Mouse (Mus musculus) hindbrain, postnatal 0 days (tissue): ENCODE data around the gene Zfr. TPM values are rescaled to one million over a fixed set of nuclear protein-coding genes. Genes with fewer than 3 reads are reported as not detected.
A peak's percentile ranks its signal among the peaks of the same experiment; 100 is the strongest.
"Not testable (repeated sequence)": the region's sequence is repeated elsewhere in the genome, so short reads cannot be mapped to it uniquely, and the experiment has no call there.

ENCODE experiments used
- ATAC-seq: fragments of 200-750 bp; cut with Nextera tagmentation; 2 replicates; pipeline ENCODE4 v1.8.0; 2017; ENCODE audit warnings: mild to moderate bottlenecking, moderate TSS enrichment, moderate library complexity
- DNase-seq: peaks from one replicate; pipeline ENCODE4 v3.0.0-alpha.2; 2015; ENCODE audit warnings: low spot score
- H3K27ac ChIP-seq: fragments of 300-500 bp; sonication (generic); 2 replicates; pipeline ENCODE4 v1.5.1; 2014; ENCODE audit warnings: mild to moderate bottlenecking
- H3K27me3 ChIP-seq: fragments of 300-500 bp; sonication (generic); 2 replicates; pipeline ENCODE4 v1.6.1; 2014; ENCODE audit warnings: low read length, mixed read lengths; ENCODE audit not compliant: insufficient read depth
- H3K36me3 ChIP-seq: fragments of 300-500 bp; sonication (generic); 2 replicates; pipeline ENCODE4 v1.6.1; 2014; ENCODE audit warnings: low read length, mixed read lengths; ENCODE audit not compliant: insufficient read depth
- H3K4me1 ChIP-seq: fragments of 300-500 bp; sonication (generic); 2 replicates; pipeline ENCODE4 v1.6.1; 2014; ENCODE audit warnings: antibody characterized with exemption, low read length, mixed read lengths; ENCODE audit not compliant: insufficient read depth
- H3K4me2 ChIP-seq: fragments of 300-500 bp; sonication (generic); 2 replicates; pipeline ENCODE4 v1.6.1; 2014; ENCODE audit warnings: low read depth, mild to moderate bottlenecking, low read length, moderate library complexity, mixed read lengths
- H3K4me3 ChIP-seq: fragments of 300-500 bp; sonication (generic); 2 replicates; pipeline ENCODE4 v1.5.1; 2014; ENCODE audit warnings: low read length
- H3K9ac ChIP-seq: fragments of 300-500 bp; sonication (generic); replicated peaks from 2 replicates; pipeline ENCODE4 v1.6.1; 2014; ENCODE audit warnings: mild to moderate bottlenecking, low read length, moderate library complexity, mixed read lengths
- H3K9me3 ChIP-seq: fragments of 300-500 bp; sonication (generic); 2 replicates; pipeline ENCODE4 v1.6.1; 2016; ENCODE audit warnings: low read length, mixed read lengths
- CTCF ChIP-seq: IDR thresholded peaks from 2 replicates; pipeline ENCODE4 v1.5.1; 2016; ENCODE audit warnings: antibody characterized with exemption, control low read depth, low read depth
- WGBS: fragments of 180-500 bp; shearing (Covaris S2); extraction: QIAGEN DNeasy Blood & Tissue Kit; methylation state at CpG from one replicate; pipeline ENCODE4 v1.1.7; 2014; 5-methylcytosine and 5-hydroxymethylcytosine counted together
- polyA plus RNA-seq: library from polyadenylated mRNA; unstranded; fragments of >200 nt; fragmentation: Nextera tagmentation; extraction: Ambion mirVana; gene quantifications from 2 replicates; pipeline ENCODE4 v1.2.1, GENCODE M21; 2015
- total RNA-seq: library from RNA; depleted of rRNA; stranded (reverse); fragments of >200 nt; gene quantifications from 2 replicates; pipeline ENCODE4 v1.2.3, GENCODE M21; 2014

The Zfr gene
- total and polyA plus RNA-seq, 2 experiments from 2014 or later, result 219 to 281 TPM

GRCm38 (mm10) chr15:12104827-12105226 lies 12.8 kb upstream of the Zfr start:
- ATAC-seq, result no peak
- Histone ChIP-seq H3K27ac (no peak overlapping the region), H3K4me3 (no peak overlapping the region), H3K9me3 (no peaks in the 10 kb centered on the region), H3K27me3 (no peaks in the 10 kb centered on the region), H3K4me2 (no peak overlapping the region), H3K36me3 (no peaks in the 10 kb centered on the region), H3K4me1 (no peaks in the 10 kb centered on the region), H3K9ac (no peak overlapping the region)
- TF ChIP-seq CTCF, result no peak
- no peak for DNase-seq
- 85% methylated on average over 2 of the region's 2 CpGs for WGBS

GRCm38 (mm10) chr15:12106430-12106829 lies 11.2 kb upstream of the Zfr start:
- H3K27ac ChIP-seq, result no peak overlapping the region
- H3K4me1 ChIP-seq, result no peaks in the 10 kb centered on the region
- TF ChIP-seq CTCF, result no peak
- no peaks in the 10 kb centered on the region for H3K36me3 ChIP-seq
- ATAC-seq (peak; percentile 59; the same call in 1 of the 2 replicates), DNase-seq (no peak)
- H3K4me3 ChIP-seq, result no peak overlapping the region
- no peaks in the 10 kb centered on the region for H3K9me3 ChIP-seq
- H3K9ac ChIP-seq, result no peak overlapping the region
- H3K4me2 ChIP-seq, result no peak overlapping the region
- H3K27me3 ChIP-seq, result no peaks in the 10 kb centered on the region
- 74% methylated on average over 12 of the region's 12 CpGs for WGBS

- 83% methylated on average over 4 of the region's 4 CpGs for whole genome bisulfite sequencing
- TF ChIP-seq CTCF, result no peak
- no peaks in the 10 kb centered on the region for H3K9me3 ChIP-seq
Measured at GRCm38 (mm10) chr15:12108200-12108599, 9.4 kb upstream of the Zfr start.

GRCm38 (mm10) chr15:12108922-12109321 lies 8.7 kb upstream of the Zfr start:
- H3K4me1 ChIP-seq, H3K4me3 ChIP-seq, H3K27ac ChIP-seq, H3K9me3 ChIP-seq, H3K4me2 ChIP-seq, H3K27me3 ChIP-seq, DNase-seq, H3K36me3 ChIP-seq, H3K9ac ChIP-seq, ATAC-seq: not testable (repeated sequence)
- 81% methylated on average over 3 of the region's 3 CpGs for WGBS

More at GRCm38 (mm10) chr15:12108200-12108599, 9.4 kb upstream of the Zfr start:
- Histone ChIP-seq H3K27ac (no peak overlapping the region), H3K36me3 (no peaks in the 10 kb centered on the region), H3K4me2 (no peak overlapping the region), H3K27me3 (no peaks in the 10 kb centered on the region), H3K9ac (no peak overlapping the region), H3K4me3 (no peak overlapping the region), H3K4me1 (no peaks in the 10 kb centered on the region)
- ATAC-seq (no peak), DNase-seq (no peak)

- no peak for ATAC-seq
- WGBS, result 76% methylated on average over 7 of the region's 7 CpGs
Measured at GRCm38 (mm10) chr15:12111232-12111631, 6.4 kb upstream of the Zfr start.

GRCm38 (mm10) chr15:12113411-12113810 lies 4.2 kb upstream of the Zfr start:
- H3K4me2 ChIP-seq, result no peak overlapping the region
- H3K36me3 ChIP-seq, result no peaks in the 10 kb centered on the region
- peak; percentile 71 for DNase-seq
- H3K27me3 ChIP-seq, result no peaks in the 10 kb centered on the region
- no peak overlapping the region for H3K9ac ChIP-seq
- ATAC-seq, result no peak
- no peak overlapping the region for H3K4me3 ChIP-seq
- 66% methylated on average over 2 of the region's 2 CpGs for WGBS
- TF ChIP-seq CTCF, result peak; percentile 65
- no peaks in the 10 kb centered on the region for H3K9me3 ChIP-seq
- no peaks in the 10 kb centered on the region for H3K4me1 ChIP-seq
- H3K27ac ChIP-seq, result no peak overlapping the region

More at GRCm38 (mm10) chr15:12111232-12111631, 6.4 kb upstream of the Zfr start:
- Histone ChIP-seq H3K9ac (no peak overlapping the region), H3K4me3 (no peak overlapping the region), H3K9me3 (no peaks in the 10 kb centered on the region), H3K27ac (no peak overlapping the region), H3K36me3 (no peaks in the 10 kb centered on the region), H3K4me1 (no peaks in the 10 kb centered on the region), H3K27me3 (no peaks in the 10 kb centered on the region), H3K4me2 (no peak overlapping the region)
- no peak for DNase-seq
- TF ChIP-seq CTCF, result no peak

- Histone ChIP-seq H3K4me1 (no peaks in the 10 kb centered on the region), H3K36me3 (no peaks in the 10 kb centered on the region), H3K4me2 (no peak overlapping the region), H3K9me3 (no peaks in the 10 kb centered on the region), H3K9ac (no peak overlapping the region), H3K27ac (no peak overlapping the region), H3K27me3 (no peaks in the 10 kb centered on the region), H3K4me3 (no peak overlapping the region)
- DNase-seq (no peak), ATAC-seq (no peak)
- WGBS, result 70% methylated on average over 6 of the region's 6 CpGs
- no peak for TF ChIP-seq CTCF
Measured at GRCm38 (mm10) chr15:12114546-12114945, 3.1 kb upstream of the Zfr start.
